Mouse (Mus musculus): ENCODE results near the gene Bend3.
"Not testable (repeated sequence)": the region's sequence is repeated elsewhere in the genome, so short reads cannot be mapped to it uniquely, and the experiment has no call there.

Bend3 gene

GRCm38 (mm10) chr10:43480227-43480849 is 1.7 kb downstream of the Bend3 start:
- in situ Hi-C loops (cut with MboI, MseI) = no loop called here

- in situ Hi-C loops (cut with MboI, MseI) = no loop called here
Measured at GRCm38 (mm10) chr10:43481179-43481578, 2.5 kb downstream of the Bend3 start.

GRCm38 (mm10) chr10:43482021-43482420 is 3.4 kb downstream of the Bend3 start:
- in situ Hi-C loops (cut with MboI, MseI) = no loop called here

- in situ Hi-C loops (cut with MboI, MseI) = no loop called here
Measured at GRCm38 (mm10) chr10:43483426-43483995, 4.9 kb downstream of the Bend3 start.

GRCm38 (mm10) chr10:43485751-43486268 is 7.2 kb downstream of the Bend3 start:
- in situ Hi-C loops (cut with MboI, MseI) = no loop called here

GRCm38 (mm10) chr10:43487441-43488010 is 8.9 kb downstream of the Bend3 start:
- in situ Hi-C loops (cut with MboI, MseI) = no loop called here

GRCm38 (mm10) chr10:43488258-43488657 is 9.6 kb downstream of the Bend3 start:
- in situ Hi-C loops (cut with MboI, MseI) = no loop called here

GRCm38 (mm10) chr10:43489139-43489538 is 10.5 kb downstream of the Bend3 start:
- in situ Hi-C loops (cut with MboI, MseI) = no loop called here

GRCm38 (mm10) chr10:43489550-43489949 is 10.9 kb downstream of the Bend3 start:
- in situ Hi-C loops (cut with MboI, MseI) = no loop called here

GRCm38 (mm10) chr10:43490034-43490433 is 11.4 kb downstream of the Bend3 start:
- in situ Hi-C loops (cut with MboI, MseI) = loop anchor here (5.0 kb wide), 1 partner anchor 42 kb away; no protein-coding TSS in a partner anchor

GRCm38 (mm10) chr10:43490846-43491245 is 12.2 kb downstream of the Bend3 start:
- in situ Hi-C loops (cut with MboI, MseI) = loop anchor here (5.0 kb wide), 1 partner anchor 41 kb away; no protein-coding TSS in a partner anchor

GRCm38 (mm10) chr10:43502599-43502998 is 24.0 kb downstream of the Bend3 start:
- in situ Hi-C loops (cut with MboI, MseI) = no loop called here

- in situ Hi-C loops (cut with MboI, MseI) = no loop called here
Measured at GRCm38 (mm10) chr10:43504291-43504690, 25.7 kb downstream of the Bend3 start.

GRCm38 (mm10) chr10:43507051-43507450 is 28.4 kb downstream of the Bend3 start:
- in situ Hi-C loops (cut with MboI, MseI) = no loop called here

- in situ Hi-C loops (cut with MboI, MseI) = no loop called here
Measured at GRCm38 (mm10) chr10:43509228-43509627, 30.6 kb downstream of the Bend3 start.

- in situ Hi-C loops (cut with MboI, MseI) = no loop called here
Measured at GRCm38 (mm10) chr10:43512976-43513375, 34.3 kb downstream of the Bend3 start.

- in situ Hi-C loops (cut with MboI, MseI) = no loop called here
Measured at GRCm38 (mm10) chr10:43516992-43517660, 38.5 kb downstream of the Bend3 start.

GRCm38 (mm10) chr10:43517836-43518235 is 39.2 kb downstream of the Bend3 start:
- in situ Hi-C loops (cut with MboI, MseI) = no loop called here

- in situ Hi-C loops (cut with MboI, MseI) = no loop called here
Measured at GRCm38 (mm10) chr10:43518368-43518767, 39.7 kb downstream of the Bend3 start.

GRCm38 (mm10) chr10:43519977-43520376 is 41.3 kb downstream of the Bend3 start:
- in situ Hi-C loops (cut with MboI, MseI) = no loop called here

- in situ Hi-C loops (cut with MboI, MseI) = not testable (repeated sequence)
Measured at GRCm38 (mm10) chr10:43523931-43524330, 45.3 kb downstream of the Bend3 start, which contains the start of gene Gm9803. Gm9803 (plus strand) TSS chr10:43524084.
